Mouse (Mus musculus) embryonic facial prominence, embryonic 14.5 days (tissue): ENCODE measurements around the gene Olfr730. TPM values are rescaled to one million over a fixed set of nuclear protein-coding genes. Genes with fewer than 3 reads are reported as not detected.

Source experiments
- ATAC-seq: fragments of 200-750 bp; cut with Nextera tagmentation; 2 replicates; pipeline ENCODE4 v1.8.0; 2017; ENCODE audit warnings: low read depth, moderate number of reproducible peaks, moderate TSS enrichment
- DNase-seq: peaks from one replicate; pipeline ENCODE4 v3.0.0-alpha.2; 2015; ENCODE audit warnings: low spot score
- H3K27ac ChIP-seq: fragments of 300-500 bp; sonication (generic); replicated peaks from 2 replicates; pipeline ENCODE4 v1.5.1; 2014; ENCODE audit warnings: low read depth, mild to moderate bottlenecking, low read length, moderate library complexity
- H3K27me3 ChIP-seq: fragments of 300-500 bp; sonication (generic); replicated peaks from 2 replicates; pipeline ENCODE4 v1.6.1; 2014; ENCODE audit warnings: low read length; ENCODE audit not compliant: control insufficient read depth, insufficient read depth
- H3K36me3 ChIP-seq: fragments of 300-500 bp; sonication (generic); 2 replicates; pipeline ENCODE4 v1.6.1; 2014; ENCODE audit warnings: low read length, mixed read lengths; ENCODE audit not compliant: control insufficient read depth, insufficient read depth
- H3K4me1 ChIP-seq: fragments of 300-500 bp; sonication (generic); 2 replicates; pipeline ENCODE4 v1.6.1; 2014; ENCODE audit warnings: antibody characterized with exemption, low read length; ENCODE audit not compliant: control insufficient read depth, insufficient read depth
- H3K4me2 ChIP-seq: fragments of 300-500 bp; sonication (generic); 2 replicates; pipeline ENCODE4 v1.6.1; 2014; ENCODE audit warnings: low read depth, mild to moderate bottlenecking, low read length, moderate library complexity, mixed read lengths
- H3K4me3 ChIP-seq: fragments of 300-500 bp; sonication (generic); 2 replicates; pipeline ENCODE4 v1.5.1; 2014; ENCODE audit warnings: low read depth, mild to moderate bottlenecking, low read length
- H3K9ac ChIP-seq: fragments of 300-500 bp; sonication (generic); 2 replicates; pipeline ENCODE4 v1.6.1; 2014; ENCODE audit warnings: low read depth, mild to moderate bottlenecking, low read length, moderate library complexity, mixed read lengths
- H3K9me3 ChIP-seq: fragments of 300-500 bp; sonication (generic); 2 replicates; pipeline ENCODE4 v1.6.1; 2016; ENCODE audit warnings: low read length; ENCODE audit not compliant: control insufficient read depth
- WGBS: fragments of 180-500 bp; shearing (Covaris S2); extraction: QIAGEN DNeasy Blood & Tissue Kit; methylation state at CpG from one replicate; pipeline ENCODE4 v1.1.7; 2014; 5-methylcytosine and 5-hydroxymethylcytosine counted together
- polyA plus RNA-seq: library from polyadenylated mRNA; unstranded; fragments of >200 nt; fragmentation: Nextera tagmentation; extraction: Ambion mirVana; gene quantifications from 2 replicates; pipeline ENCODE4 v1.2.1, GENCODE M21; 2014

The Olfr730 gene
- not detected in 2 replicates for polyA plus RNA-seq

GRCm38 (mm10) chr14:50188098-50188497, at the start of gene Olfr730:
Olfr730 (minus strand) TSS chr14:50188198.
- DNase-seq (no peak), ATAC-seq (no peak)
- no peak within 1 kb of the TSS for H3K27ac ChIP-seq
- no peak within 1 kb of the TSS for H3K4me3 ChIP-seq
- H3K9ac ChIP-seq: no peak within 1 kb of the TSS
- no peaks in the 10 kb centered on the region for H3K9me3 ChIP-seq
- no peaks in the 10 kb centered on the region for H3K4me1 ChIP-seq
- WGBS: 51% methylated on average over 1 of the region's 1 CpGs
- H3K36me3 ChIP-seq: no peaks in the 10 kb centered on the region
- no peak within 1 kb of the TSS for H3K4me2 ChIP-seq
- H3K27me3 ChIP-seq: no peaks in the 10 kb centered on the region

- Histone ChIP-seq H3K4me1 (no peaks in the 10 kb centered on the region), H3K9ac (no peak within 1 kb of the TSS), H3K9me3 (no peaks in the 10 kb centered on the region), H3K36me3 (no peaks in the 10 kb centered on the region), H3K4me2 (no peak within 1 kb of the TSS), H3K27me3 (no peaks in the 10 kb centered on the region), H3K27ac (no peak within 1 kb of the TSS), H3K4me3 (no peak within 1 kb of the TSS)
- DNase-seq (no peak), ATAC-seq (no peak)
These were observed 35.2 kb downstream of the Olfr730 start, which contains the start of gene Olfr729 for GRCm38 (mm10) chr14:50152810-50153209. Olfr729 (minus strand) TSS chr14:50152910.

GRCm38 (mm10) chr14:50142580-50142979, 45.4 kb downstream of the Olfr730 start, which contains the start of gene Olfr728:
Olfr728 (minus strand) TSS chr14:50142680.
- no peaks in the 10 kb centered on the region for H3K4me1 ChIP-seq
- H3K36me3 ChIP-seq: no peaks in the 10 kb centered on the region
- no peak within 1 kb of the TSS for H3K9ac ChIP-seq
- 80% methylated on average over 5 of the region's 5 CpGs for WGBS
- no peak for ATAC-seq
- H3K4me3 ChIP-seq: no peak within 1 kb of the TSS
- H3K27me3 ChIP-seq: no peaks in the 10 kb centered on the region
- DNase-seq: no peak
- no peaks in the 10 kb centered on the region for H3K9me3 ChIP-seq
- H3K27ac ChIP-seq: no peak within 1 kb of the TSS
- H3K4me2 ChIP-seq: no peak within 1 kb of the TSS

Other genes with a start within 250 kb of the Olfr730 start
- 0.35 TPM in 1 of 2 replicates, not detected in the other for gene Olfr724, start 224.9 kb downstream of the Olfr730 start, polyA plus RNA-seq
- not detected in 2 replicates for gene Olfr725, start 147.8 kb downstream of the Olfr730 start, polyA plus RNA-seq
- gene Olfr726, start 97.2 kb downstream of the Olfr730 start, polyA plus RNA-seq: not detected in 2 replicates
- 0.10 TPM in 1 of 2 replicates, not detected in the other for gene Olfr727, start 65.0 kb downstream of the Olfr730 start, polyA plus RNA-seq
- not detected in 2 replicates for gene Olfr728, start 45.5 kb downstream of the Olfr730 start, polyA plus RNA-seq
- gene Olfr729, start 35.3 kb downstream of the Olfr730 start, polyA plus RNA-seq: not detected in 2 replicates
- gene Olfr731, start 53.7 kb upstream of the Olfr730 start, polyA plus RNA-seq: not detected in 2 replicates
- gene Olfr732, start 96.0 kb upstream of the Olfr730 start, polyA plus RNA-seq: not detected in 2 replicates
- gene Olfr733, start 113.3 kb upstream of the Olfr730 start, polyA plus RNA-seq: not detected in 2 replicates
- not detected in 2 replicates for gene Olfr734, start 138.6 kb upstream of the Olfr730 start, polyA plus RNA-seq
- gene Olfr735, start 160.7 kb upstream of the Olfr730 start, polyA plus RNA-seq: not detected in 2 replicates
- not detected in 2 replicates for gene Tlr11, start 169.7 kb upstream of the Olfr730 start, polyA plus RNA-seq
- 0.20 TPM in 1 of 2 replicates, not detected in the other for gene Olfr736, start 193.0 kb upstream of the Olfr730 start, polyA plus RNA-seq
- not detected in 2 replicates for gene Olfr738, start 219.4 kb upstream of the Olfr730 start, polyA plus RNA-seq
- gene Olfr739, start 230.4 kb upstream of the Olfr730 start, polyA plus RNA-seq: not detected in 2 replicates